Mouse (Mus musculus) forebrain, embryonic 16.5 days (tissue): Measurements from ENCODE around the gene Gapvd1. TPM values are rescaled to one million over a fixed set of nuclear protein-coding genes. Genes with fewer than 3 reads are reported as not detected.

ENCODE experiments used
- ATAC-seq: fragments of 200-750 bp; cut with Nextera tagmentation; 2 replicates; pipeline ENCODE4 v1.8.0; 2017; ENCODE audit warnings: mild to moderate bottlenecking, moderate library complexity
- H3K27ac ChIP-seq: fragments of 300-500 bp; sonication (generic); 2 replicates; pipeline ENCODE4 v1.5.1; 2014; ENCODE audit warnings: low read length, control low read depth
- H3K27me3 ChIP-seq: fragments of 300-500 bp; sonication (generic); replicated peaks from 2 replicates; pipeline ENCODE4 v1.6.1; 2014; ENCODE audit warnings: low read length; ENCODE audit not compliant: control insufficient read depth, insufficient read depth
- H3K36me3 ChIP-seq: fragments of 300-500 bp; sonication (generic); 2 replicates; pipeline ENCODE4 v1.6.1; 2014; ENCODE audit not compliant: control insufficient read depth, insufficient read depth
- H3K4me1 ChIP-seq: fragments of 300-500 bp; sonication (generic); replicated peaks from 2 replicates; pipeline ENCODE4 v1.6.1; 2014; ENCODE audit warnings: low read length; ENCODE audit not compliant: control insufficient read depth, insufficient read depth
- H3K4me2 ChIP-seq: fragments of 300-500 bp; sonication (generic); 2 replicates; pipeline ENCODE4 v1.6.1; 2014; ENCODE audit warnings: mild to moderate bottlenecking, low read length, control low read depth
- H3K4me3 ChIP-seq: fragments of 300-500 bp; sonication (generic); replicated peaks from 2 replicates; pipeline ENCODE4 v1.5.1; 2014; ENCODE audit warnings: mild to moderate bottlenecking, low read length, control low read depth
- H3K9ac ChIP-seq: fragments of 300-500 bp; sonication (generic); replicated peaks from 2 replicates; pipeline ENCODE4 v1.6.1; 2014; ENCODE audit warnings: low read depth, low read length, control low read depth
- H3K9me3 ChIP-seq: fragments of 300-500 bp; sonication (generic); 2 replicates; pipeline ENCODE4 v1.6.1; 2016; ENCODE audit warnings: low read length; ENCODE audit not compliant: control insufficient read depth
- WGBS: fragments of 180-500 bp; shearing (Covaris S2); extraction: QIAGEN DNeasy Blood & Tissue Kit; methylation state at CpG from one replicate; pipeline ENCODE4 v1.1.7; 2014; 5-methylcytosine and 5-hydroxymethylcytosine counted together
- polyA plus RNA-seq: library from polyadenylated mRNA; unstranded; fragments of >200 nt; fragmentation: Nextera tagmentation; extraction: Ambion mirVana; gene quantifications from 2 replicates; pipeline ENCODE4 v1.2.1, GENCODE M21; 2015

Gene Gapvd1
- polyA plus RNA-seq, 1 experiment from 2014 or later, result 126 TPM

DNA sequence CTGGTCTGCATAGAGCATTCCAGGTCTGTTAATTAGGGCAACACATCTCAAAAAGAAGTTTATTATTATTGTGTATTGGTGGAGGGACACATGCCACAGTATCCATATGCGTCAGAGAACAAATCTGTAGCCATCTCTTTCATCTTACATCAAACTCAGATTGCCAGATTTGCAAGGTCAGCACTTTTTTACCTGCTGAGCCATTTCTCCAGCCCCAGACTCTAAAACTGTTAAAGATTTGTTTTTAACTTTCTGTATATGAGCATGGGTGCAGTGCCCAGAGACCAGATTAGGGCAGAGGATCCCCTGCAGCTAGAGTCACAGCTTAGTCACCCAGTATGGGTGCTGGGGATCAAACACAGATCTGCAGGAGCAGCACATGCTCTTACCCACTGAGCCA lies 18.4 kb downstream of the Gapvd1 start:
- Histone ChIP-seq H3K27ac (no peak overlapping the region), H3K4me2 (no peak overlapping the region), H3K9me3 (no peaks in the 10 kb centered on the region), H3K36me3 (no peaks in the 10 kb centered on the region), H3K4me3 (no peak overlapping the region), H3K27me3 (no peaks in the 10 kb centered on the region), H3K9ac (no peak overlapping the region), H3K4me1 (no peaks in the 10 kb centered on the region)
- 84% methylated on average over 1 of the region's 1 CpGs for WGBS
- ATAC-seq, result no peak

DNA sequence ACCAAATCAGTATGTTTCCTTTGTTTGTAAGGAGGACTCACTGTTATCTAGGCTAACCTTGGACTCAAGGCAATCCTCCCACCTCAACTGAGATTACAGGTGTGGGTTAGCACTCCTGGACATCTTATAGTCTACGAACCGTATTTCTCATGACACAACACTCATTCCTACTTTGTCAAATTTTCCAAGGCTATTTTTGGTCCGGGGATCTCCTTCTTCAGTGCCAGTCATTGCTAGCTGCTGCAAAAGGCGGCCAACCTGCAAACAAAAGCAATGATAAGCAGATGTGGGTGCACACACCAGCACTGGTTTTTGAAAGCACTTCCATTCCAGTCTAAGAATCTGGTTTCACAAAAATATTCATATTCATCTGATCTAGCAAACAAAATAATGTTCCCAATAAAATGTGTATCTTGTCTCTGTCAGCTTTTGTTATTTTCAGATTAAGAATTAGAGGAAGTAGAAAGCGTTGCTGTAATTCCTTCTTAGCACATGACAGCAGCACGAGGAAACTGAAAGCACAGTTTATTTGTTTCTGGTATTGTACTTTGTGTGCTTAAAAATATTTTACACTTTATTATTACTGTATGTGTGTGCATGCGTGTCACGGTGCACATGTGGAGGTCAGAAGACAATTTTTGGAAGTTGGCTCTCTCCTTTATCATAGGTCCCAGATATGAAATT lies 27.8 kb downstream of the Gapvd1 start:
- WGBS, result 95% methylated on average over 8 of the region's 8 CpGs
- H3K27ac ChIP-seq, result no peak overlapping the region
- H3K27me3 ChIP-seq, result no peaks in the 10 kb centered on the region
- ATAC-seq, result no peak
- no peaks in the 10 kb centered on the region for H3K4me1 ChIP-seq
- no peak overlapping the region for H3K9ac ChIP-seq
- no peak overlapping the region for H3K4me3 ChIP-seq
- peaks cover 32% of the 10 kb centered on the region for H3K36me3 ChIP-seq
- no peaks in the 10 kb centered on the region for H3K9me3 ChIP-seq
- no peak overlapping the region for H3K4me2 ChIP-seq

DNA sequence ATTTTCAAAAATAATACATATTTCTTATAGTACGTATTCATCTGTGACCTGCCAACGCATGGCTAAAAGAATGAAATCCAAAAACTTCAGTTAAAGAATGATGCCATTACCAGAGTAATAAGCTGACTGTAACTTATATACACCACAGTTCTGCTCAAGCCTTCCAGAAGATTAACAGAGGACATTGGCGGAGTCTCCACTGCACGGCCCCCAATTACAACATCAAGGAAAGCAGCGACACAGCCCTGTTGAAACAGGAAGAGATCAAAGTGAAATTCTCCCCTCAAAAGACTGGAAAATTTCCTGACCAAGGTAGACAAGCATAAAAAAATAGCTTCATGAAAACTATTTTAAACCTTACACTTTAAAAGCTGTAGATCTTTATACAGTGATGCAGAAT lies 29.8 kb downstream of the Gapvd1 start:
- 95% methylated on average over 5 of the region's 5 CpGs for WGBS
- peaks cover 35% of the 10 kb centered on the region for H3K36me3 ChIP-seq
- ATAC-seq, result no peak

DNA sequence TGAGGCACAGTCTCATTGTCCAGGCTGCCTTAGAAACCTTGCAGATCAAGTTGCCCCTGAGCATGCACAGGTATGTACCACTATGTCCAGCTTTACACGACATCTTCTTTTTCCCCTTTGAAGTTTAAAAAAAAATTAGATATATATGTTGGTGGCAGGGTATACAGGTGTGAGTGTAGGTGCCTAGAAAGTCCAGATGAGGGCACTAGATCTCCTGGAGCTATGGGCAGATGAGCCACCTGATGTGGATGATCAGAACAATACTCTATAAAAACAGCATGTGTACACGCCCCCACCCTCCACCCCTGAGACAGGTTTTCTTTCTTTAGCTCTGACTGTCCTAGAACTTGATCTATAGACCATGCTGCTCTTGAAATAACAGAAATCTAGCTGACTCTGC lies 36.8 kb downstream of the Gapvd1 start:
- Histone ChIP-seq H3K4me3 (no peak overlapping the region), H3K9me3 (no peaks in the 10 kb centered on the region), H3K27ac (no peak overlapping the region), H3K4me2 (no peak overlapping the region), H3K4me1 (no peaks in the 10 kb centered on the region), H3K9ac (no peak overlapping the region), H3K36me3 (peaks cover 27% of the 10 kb centered on the region), H3K27me3 (no peaks in the 10 kb centered on the region)
- ATAC-seq, result no peak
- WGBS, result 76% methylated on average over 2 of the region's 2 CpGs

More for the DNA sequence above, 29.8 kb downstream of the Gapvd1 start:
- H3K4me3 ChIP-seq, result no peak overlapping the region
- H3K27ac ChIP-seq, result no peak overlapping the region
- no peak overlapping the region for H3K4me2 ChIP-seq
- no peaks in the 10 kb centered on the region for H3K27me3 ChIP-seq
- H3K4me1 ChIP-seq, result no peaks in the 10 kb centered on the region
- H3K9me3 ChIP-seq, result no peaks in the 10 kb centered on the region
- H3K9ac ChIP-seq, result no peak overlapping the region

DNA sequence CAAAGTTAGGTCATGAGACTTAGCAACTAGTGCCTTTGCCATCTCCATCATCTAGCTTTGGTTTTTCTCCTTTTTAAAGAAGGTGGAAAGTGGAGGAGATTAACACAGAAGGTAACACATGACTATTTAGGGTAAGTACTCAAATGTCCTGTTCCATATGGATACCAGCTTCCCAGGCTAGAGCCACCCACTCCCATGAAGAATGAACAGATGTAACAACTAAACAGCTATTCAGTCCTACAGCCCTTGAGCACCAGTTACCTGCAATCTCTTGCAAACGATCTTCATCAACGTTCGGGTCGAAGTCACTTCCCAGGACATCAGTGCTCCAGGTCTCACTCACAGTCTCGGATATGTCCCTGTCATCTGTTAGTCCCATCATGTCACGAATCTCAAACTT lies 43.1 kb downstream of the Gapvd1 start:
- Histone ChIP-seq H3K9me3 (no peaks in the 10 kb centered on the region), H3K4me2 (no peak overlapping the region), H3K4me1 (no peaks in the 10 kb centered on the region), H3K9ac (no peak overlapping the region), H3K27ac (no peak overlapping the region), H3K4me3 (no peak overlapping the region), H3K27me3 (no peaks in the 10 kb centered on the region), H3K36me3 (peaks cover 36% of the 10 kb centered on the region)
- WGBS, result 95% methylated on average over 6 of the region's 6 CpGs
- ATAC-seq, result no peak

DNA sequence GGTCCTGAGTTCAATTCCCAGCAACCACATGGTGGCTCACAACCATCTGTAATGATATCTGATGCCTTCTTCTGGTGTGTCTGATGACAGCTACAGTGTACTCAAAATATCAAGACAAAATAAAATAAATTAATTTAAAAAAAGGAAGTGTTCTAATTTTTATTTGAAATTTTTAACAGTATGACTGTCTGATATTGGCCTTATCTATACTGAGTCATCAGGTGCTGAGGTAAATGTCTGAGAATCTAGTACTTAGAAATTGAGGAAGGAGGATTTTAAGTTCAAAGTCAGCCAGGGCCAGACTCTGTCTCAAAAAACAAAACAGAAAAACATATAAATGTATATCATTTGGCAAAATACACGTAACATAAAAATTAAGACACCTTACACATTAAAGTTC lies 46.4 kb downstream of the Gapvd1 start:
- 100% methylated on average over 1 of the region's 1 CpGs for WGBS
- ATAC-seq, result no peak
- no peak overlapping the region for H3K4me3 ChIP-seq

DNA sequence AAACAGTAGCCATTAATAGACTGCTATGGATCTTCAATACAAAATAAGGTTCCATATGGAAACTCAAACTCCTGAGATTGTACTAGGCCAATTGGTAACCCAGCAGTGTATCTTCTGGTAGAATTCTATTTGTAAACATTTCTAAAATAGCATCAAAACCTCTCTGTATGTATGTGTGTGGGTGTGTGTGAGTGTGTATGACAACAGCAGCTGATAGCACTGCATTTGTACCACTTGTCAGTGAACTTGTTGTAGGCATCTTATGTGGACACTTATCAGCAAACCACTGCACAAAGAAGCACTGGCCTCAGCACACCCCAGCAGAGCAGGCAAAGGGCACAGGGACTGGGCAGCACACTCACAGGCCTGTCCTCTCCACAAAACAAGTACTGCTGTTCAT lies 58.4 kb downstream of the Gapvd1 start:
- H3K27ac ChIP-seq, result no peak overlapping the region
- H3K4me3 ChIP-seq, result no peak overlapping the region
- H3K4me2 ChIP-seq, result no peak overlapping the region
- H3K9me3 ChIP-seq, result no peaks in the 10 kb centered on the region
- H3K9ac ChIP-seq, result no peak overlapping the region
- H3K27me3 ChIP-seq, result no peaks in the 10 kb centered on the region
- no peak for ATAC-seq
- H3K36me3 ChIP-seq, result peaks cover 40% of the 10 kb centered on the region
- no peaks in the 10 kb centered on the region for H3K4me1 ChIP-seq

More for the DNA sequence above, 46.4 kb downstream of the Gapvd1 start:
- Histone ChIP-seq H3K9me3 (no peaks in the 10 kb centered on the region), H3K9ac (no peak overlapping the region), H3K27me3 (no peaks in the 10 kb centered on the region), H3K4me1 (no peaks in the 10 kb centered on the region), H3K36me3 (peaks cover 45% of the 10 kb centered on the region), H3K4me2 (no peak overlapping the region), H3K27ac (no peak overlapping the region)

DNA sequence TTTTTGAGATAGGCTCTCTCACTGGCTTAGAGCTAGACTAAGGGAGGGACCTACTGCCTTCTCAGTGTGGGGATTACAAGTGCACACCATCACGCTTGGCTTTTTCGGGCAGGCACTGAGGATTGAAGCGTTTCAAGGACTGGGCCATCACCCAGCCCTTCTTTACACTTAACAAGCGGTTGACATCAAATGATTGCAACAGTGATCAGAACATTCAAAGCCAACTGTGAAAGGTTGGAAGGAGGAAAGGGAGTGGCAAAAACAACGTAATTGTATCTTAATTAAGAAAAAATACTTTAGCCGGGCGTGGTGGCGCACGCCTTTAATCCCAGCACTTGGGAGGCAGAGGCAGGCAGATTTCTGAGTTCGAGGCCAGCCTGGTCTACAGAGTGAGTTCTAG lies 62.2 kb downstream of the Gapvd1 start:
- Histone ChIP-seq H3K4me1 (no peaks in the 10 kb centered on the region), H3K9me3 (no peaks in the 10 kb centered on the region), H3K9ac (no peak overlapping the region), H3K4me2 (no peak overlapping the region), H3K27me3 (no peaks in the 10 kb centered on the region), H3K4me3 (no peak overlapping the region), H3K36me3 (peaks cover 39% of the 10 kb centered on the region), H3K27ac (no peak overlapping the region)
- no peak for ATAC-seq
- WGBS, result 93% methylated on average over 10 of the region's 10 CpGs

DNA sequence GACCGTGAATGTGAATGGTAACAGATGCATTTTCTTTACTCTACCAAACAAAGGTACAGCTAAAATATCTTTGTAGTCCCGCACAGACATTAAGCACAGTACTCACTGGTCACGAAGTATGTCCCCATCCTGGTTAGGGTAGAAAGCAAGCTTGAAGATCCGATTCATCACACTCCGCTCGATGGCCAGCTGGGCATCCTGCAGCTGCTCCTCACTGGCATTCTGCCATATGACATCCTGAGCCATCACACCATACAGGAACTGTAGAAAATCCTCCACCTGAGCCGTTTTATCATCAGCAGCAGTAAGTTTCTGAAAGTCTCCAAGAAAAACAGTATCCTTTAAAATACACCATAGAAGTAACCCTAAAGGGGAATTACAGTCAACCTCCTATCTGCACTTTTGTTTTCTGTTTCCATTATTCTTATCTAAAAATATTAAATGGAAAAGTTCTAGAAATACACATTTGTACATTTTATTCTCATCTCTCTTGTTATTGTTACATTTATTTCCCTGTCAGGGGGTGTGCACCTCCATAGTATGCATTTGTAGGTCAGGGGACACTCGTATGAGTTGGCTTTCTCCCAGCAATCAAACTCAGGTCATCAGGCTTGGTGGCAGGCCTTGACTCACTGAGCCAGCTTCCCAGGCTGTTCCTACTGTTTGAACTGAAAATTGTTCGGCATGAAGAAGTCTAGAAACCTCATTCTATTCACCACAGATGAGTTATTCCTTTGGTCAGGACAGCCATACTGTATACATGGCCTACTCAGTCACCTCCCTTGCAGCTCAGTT lies 70.8 kb downstream of the Gapvd1 start:
- ATAC-seq, result no peak
- WGBS, result 80% methylated on average over 9 of the region's 9 CpGs
- Histone ChIP-seq H3K36me3 (peaks cover 48% of the 10 kb centered on the region), H3K4me3 (no peak overlapping the region), H3K27me3 (no peaks in the 10 kb centered on the region), H3K4me1 (no peaks in the 10 kb centered on the region), H3K9me3 (no peaks in the 10 kb centered on the region), H3K9ac (no peak overlapping the region), H3K27ac (no peak overlapping the region), H3K4me2 (no peak overlapping the region)
